Mouse (Mus musculus) liver, embryonic 14.5 days (tissue): ENCODE results near the gene Enah. TPM values are rescaled to one million over a fixed set of nuclear protein-coding genes. Genes with fewer than 3 reads are reported as not detected.

Experiments used
- ATAC-seq: fragments of 200-750 bp; cut with Nextera tagmentation; 2 replicates; pipeline ENCODE4 v1.8.0; 2017; ENCODE audit warnings: moderate number of reproducible peaks, mild to moderate bottlenecking, moderate library complexity; ENCODE audit not compliant: insufficient read depth
- DNase-seq, 3 experiments: peaks; one replicate each; pipeline ENCODE4 v3.0.0-alpha.2; 2012 to 2013; ENCODE audit warnings: low read depth in 3 of 3, low spot score in 3 of 3
- H3K27ac ChIP-seq: fragments of 300-500 bp; sonication (generic); 2 replicates; pipeline ENCODE4 v1.5.1; 2014; ENCODE audit warnings: moderate library complexity, mild to moderate bottlenecking, control low read depth, inconsistent platforms
- H3K27me3 ChIP-seq: fragments of 300-500 bp; sonication (generic); 2 replicates; pipeline ENCODE4 v1.6.1; 2014; ENCODE audit warnings: mild to moderate bottlenecking, low read length, moderate library complexity; ENCODE audit not compliant: control insufficient read depth, insufficient read depth
- H3K36me3 ChIP-seq: fragments of 300-500 bp; sonication (generic); replicated peaks from 2 replicates; pipeline ENCODE4 v1.6.1; 2014; ENCODE audit warnings: low read depth; ENCODE audit not compliant: control insufficient read depth, insufficient read depth
- H3K4me1 ChIP-seq, 2 experiments: fragments of 200-500 bp in 1 of 2; fragments of 300-500 bp in 1 of 2; sonication (generic) in 1 of 2; replicated peaks; 2 replicates each; pipeline ENCODE4 v1.6.1; 2012 to 2014; ENCODE audit warnings: antibody characterized with exemption in 1 of 2, inconsistent platforms in 1 of 2, low read length in 1 of 2; ENCODE audit not compliant: control insufficient read depth in 2 of 2, insufficient read depth in 2 of 2
- H3K4me2 ChIP-seq: fragments of 300-500 bp; sonication (generic); 2 replicates; pipeline ENCODE4 v1.6.1; 2014; ENCODE audit warnings: low read depth, mild to moderate bottlenecking, control low read depth, moderate library complexity
- H3K4me3 ChIP-seq, 2 experiments: fragments of 200-500 bp in 1 of 2; fragments of 300-500 bp in 1 of 2; sonication (generic) in 1 of 2; 2 replicates each; pipeline ENCODE4 v1.5.1; 2012 to 2014; ENCODE audit warnings: low read depth in 2 of 2, low read length in 2 of 2, mild to moderate bottlenecking in 2 of 2, control low read depth in 1 of 2, inconsistent platforms in 1 of 2, moderate library complexity in 1 of 2; ENCODE audit not compliant: insufficient read depth in 1 of 2
- H3K9ac ChIP-seq: fragments of 300-500 bp; sonication (generic); replicated peaks from 2 replicates; pipeline ENCODE4 v1.6.1; 2014; ENCODE audit warnings: mild to moderate bottlenecking, control low read depth, moderate library complexity
- H3K9me3 ChIP-seq: fragments of 300-500 bp; sonication (generic); 2 replicates; pipeline ENCODE4 v1.6.1; 2016; ENCODE audit warnings: low read length, mixed read lengths; ENCODE audit not compliant: control insufficient read depth
- CTCF ChIP-seq: IDR thresholded peaks from 2 replicates; pipeline ENCODE4 v1.5.1; 2016; ENCODE audit warnings: antibody characterized with exemption, low read depth, control low read depth
- EP300 ChIP-seq: IDR thresholded peaks from 2 replicates; pipeline ENCODE4 v1.6.1; 2016; ENCODE audit warnings: antibody characterized with exemption, low read depth
- WGBS: fragments of 180-500 bp; shearing (Covaris S2); extraction: QIAGEN DNeasy Blood & Tissue Kit; methylation state at CpG from one replicate; pipeline ENCODE4 v1.1.7; 2014; ENCODE audit not compliant: insufficient replicate concordance; 5-methylcytosine and 5-hydroxymethylcytosine counted together
- polyA plus RNA-seq, 2 experiments: library from polyadenylated mRNA; depleted of rRNA in 1 of 2; stranded (reverse) in 1 of 2; unstranded in 1 of 2; fragments of >200 nt; fragmentation: Nextera tagmentation in 1 of 2; extraction: Ambion mirVana in 1 of 2; gene quantifications; 2 replicates each; pipeline versions ENCODE4 v1.2.1 to v1.2.3; 2012 to 2014

Enah gene
- polyA plus RNA-seq, 2 experiments, result 0.44 to 0.99 TPM

GRCm38 (mm10) chr1:181987226-181987625 lies 32.6 kb downstream of the Enah start:
- TF ChIP-seq CTCF, result no peak
- TF ChIP-seq EP300, result no peak
- whole genome bisulfite sequencing, result 39% methylated on average over 2 of the region's 2 CpGs
- Histone ChIP-seq H3K36me3 (no peaks in the 10 kb centered on the region), H3K4me3 (no peak overlapping the region), H3K9ac (no peak overlapping the region), H3K4me1 (no peaks in the 10 kb centered on the region), H3K4me2 (no peak overlapping the region), H3K27me3 (no peaks in the 10 kb centered on the region), H3K9me3 (no peaks in the 10 kb centered on the region), H3K27ac (no peak overlapping the region)
- DNase-seq, result no peak
- no peak for ATAC-seq

GRCm38 (mm10) chr1:181985880-181986279 lies 33.9 kb downstream of the Enah start:
- 36% methylated on average over 1 of the region's 1 CpGs for WGBS
- Histone ChIP-seq H3K9me3 (no peaks in the 10 kb centered on the region), H3K36me3 (no peaks in the 10 kb centered on the region), H3K4me3 (no peak overlapping the region), H3K4me2 (no peak overlapping the region), H3K27me3 (no peaks in the 10 kb centered on the region), H3K27ac (no peak overlapping the region), H3K9ac (no peak overlapping the region), H3K4me1 (no peaks in the 10 kb centered on the region)
- DNase-seq, result no peak
- TF ChIP-seq CTCF (no peak), EP300 (no peak)
- no peak for ATAC-seq

- H3K9me3 ChIP-seq, result no peaks in the 10 kb centered on the region
- no peak for TF ChIP-seq CTCF
- TF ChIP-seq EP300, result no peak
- H3K36me3 ChIP-seq, result no peaks in the 10 kb centered on the region
- no peak overlapping the region for H3K4me2 ChIP-seq
- no peak for DNase-seq
- no peak for ATAC-seq
- H3K4me1 ChIP-seq, result no peaks in the 10 kb centered on the region
- no peaks in the 10 kb centered on the region for H3K27me3 ChIP-seq
- no peak overlapping the region for H3K27ac ChIP-seq
- no peak overlapping the region for H3K9ac ChIP-seq
- H3K4me3 ChIP-seq, result no peak overlapping the region
- 81% methylated on average over 2 of the region's 2 CpGs for WGBS
These were observed 35.0 kb downstream of the Enah start for GRCm38 (mm10) chr1:181984811-181985210.

- H3K27me3 ChIP-seq, result no peaks in the 10 kb centered on the region
- no peak for DNase-seq
- H3K9ac ChIP-seq, result no peak overlapping the region
- no peaks in the 10 kb centered on the region for H3K4me1 ChIP-seq
- no peak overlapping the region for H3K4me2 ChIP-seq
- WGBS, result 77% methylated on average over 14 of the region's 14 CpGs
- no peak for ATAC-seq
- no peak overlapping the region for H3K27ac ChIP-seq
- TF ChIP-seq CTCF, result no peak
- no peak for TF ChIP-seq EP300
- H3K4me3 ChIP-seq, result no peak overlapping the region
- no peaks in the 10 kb centered on the region for H3K36me3 ChIP-seq
- no peaks in the 10 kb centered on the region for H3K9me3 ChIP-seq
These were observed 39.6 kb downstream of the Enah start for GRCm38 (mm10) chr1:181980017-181980719.

- Histone ChIP-seq H3K27me3 (no peaks in the 10 kb centered on the region), H3K27ac (no peak overlapping the region), H3K9me3 (no peaks in the 10 kb centered on the region), H3K4me1 (0 out of 4 replicates have a peak, but pooled peaks cover 0 to 2% of the 10 kb centered on the region in 2 experiments), H3K4me2 (no peak overlapping the region), H3K9ac (no peak overlapping the region), H3K4me3 (no peak overlapping the region), H3K36me3 (no peaks in the 10 kb centered on the region)
- 55% methylated on average over 3 of the region's 3 CpGs for WGBS
- ATAC-seq (no peak), DNase-seq (no peak)
- TF ChIP-seq EP300 (no peak), CTCF (no peak)
These were observed 44.3 kb downstream of the Enah start for GRCm38 (mm10) chr1:181975510-181975909.
